Mouse (Mus musculus) lung, postnatal 25 days (tissue): ENCODE data around the gene Hpdl.
"Not testable (repeated sequence)": the region's sequence is repeated elsewhere in the genome, so short reads cannot be mapped to it uniquely, and the experiment has no call there.

Experiments
- DNase-seq: peaks from one replicate; pipeline ENCODE4 v3.0.0; 2022; ENCODE audit warnings: low spot score

Hpdl gene

DNA sequence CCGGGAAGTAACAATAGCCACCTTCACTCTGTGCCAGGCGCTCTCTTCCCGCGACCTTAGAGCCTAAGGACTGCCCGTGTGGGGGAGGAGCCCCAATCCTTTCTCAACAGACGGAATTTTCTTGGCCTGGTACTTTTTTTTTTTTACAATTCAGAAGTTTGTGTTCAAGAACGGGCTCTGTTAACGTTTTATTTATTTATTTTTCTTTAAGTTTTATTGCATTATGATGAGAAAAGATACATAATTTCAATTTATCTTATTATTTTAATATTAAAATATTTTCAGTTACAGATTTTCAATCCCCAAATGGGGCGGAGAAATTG is at the start of gene Hpdl:
TSS of gene Hpdl (minus strand) at position 14 of the 323 bp plus-strand sequence.
- no peak for DNase-seq

- no peak for DNase-seq
Observed at GRCm38 (mm10) chr4:116869898-116870297, 48.4 kb upstream of the Hpdl start.

GRCm38 (mm10) chr4:116862023-116862422 is 40.5 kb upstream of the Hpdl start:
- no peak for DNase-seq

- no peak for DNase-seq
Observed at GRCm38 (mm10) chr4:116859711-116860110, 38.2 kb upstream of the Hpdl start.

DNA sequence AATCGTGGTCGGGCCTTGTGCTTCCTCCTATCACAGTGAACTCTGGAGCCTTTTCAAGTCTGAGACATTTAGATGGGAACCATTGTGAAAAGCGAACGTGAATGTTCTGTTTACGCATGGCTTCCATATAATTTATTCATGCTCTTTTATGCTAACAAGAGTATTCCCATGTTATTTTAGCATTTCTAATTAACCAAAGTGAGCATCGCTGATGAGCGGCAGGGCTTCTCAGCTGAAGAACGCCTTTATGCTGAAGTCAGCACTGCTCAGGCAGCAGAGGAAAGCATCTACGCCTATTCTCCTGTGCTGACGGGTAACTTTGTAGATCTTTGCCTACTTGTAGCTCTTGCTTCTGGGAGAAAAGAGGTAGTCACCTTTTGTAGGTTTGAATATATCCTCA is 35.7 kb upstream of the Hpdl start:
- DNase-seq, result no peak

GRCm38 (mm10) chr4:116854286-116854685 is 32.8 kb upstream of the Hpdl start:
- no peak for DNase-seq

- DNase-seq, result no peak
Observed at GRCm38 (mm10) chr4:116849901-116850300, 28.4 kb upstream of the Hpdl start.

GRCm38 (mm10) chr4:116844324-116844723 is 22.8 kb upstream of the Hpdl start:
- DNase-seq, result no peak

GRCm38 (mm10) chr4:116840841-116841240 is 19.3 kb upstream of the Hpdl start:
- no peak for DNase-seq

DNA sequence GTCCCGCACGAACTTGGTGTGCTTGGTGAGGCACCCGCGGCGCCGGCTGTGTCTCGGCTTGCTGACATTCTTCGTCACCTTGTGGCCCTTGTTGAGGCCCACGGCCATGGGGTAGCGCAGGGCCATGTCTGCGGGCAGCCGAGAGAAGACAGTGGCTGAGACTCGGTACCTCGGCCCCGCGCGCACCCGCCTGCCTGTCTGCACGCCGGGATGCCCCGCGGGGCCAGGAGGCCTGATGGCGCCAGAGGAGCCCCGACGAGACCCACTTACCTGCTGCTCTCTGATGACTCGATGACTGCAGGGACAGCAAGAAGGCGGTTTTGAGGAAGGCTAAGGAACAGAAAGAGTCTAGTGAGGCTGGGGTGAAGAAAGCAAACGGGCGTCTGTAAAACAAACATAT is 18.6 kb upstream of the Hpdl start:
- not testable (repeated sequence) for DNase-seq

DNA sequence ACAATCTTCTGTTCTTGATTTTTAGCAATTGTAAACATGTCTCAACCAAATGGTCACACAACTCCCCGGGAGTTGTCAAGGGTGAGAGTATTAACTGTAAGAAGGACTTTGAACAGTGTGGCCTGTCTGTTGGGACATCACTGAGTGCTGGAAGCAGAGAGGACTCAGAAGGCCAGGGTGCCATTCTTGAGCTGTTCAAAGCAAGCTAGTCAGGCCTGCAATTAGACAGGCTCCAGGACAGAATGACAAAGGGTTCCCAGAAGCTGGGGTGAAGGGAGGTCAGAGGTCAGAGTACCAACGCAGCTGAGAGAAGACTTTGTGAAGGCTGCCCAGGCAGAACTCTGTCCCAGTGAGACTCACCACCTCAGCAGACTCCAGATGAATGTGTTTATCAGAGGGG is 17.5 kb upstream of the Hpdl start:
- DNase-seq, result no peak

DNA sequence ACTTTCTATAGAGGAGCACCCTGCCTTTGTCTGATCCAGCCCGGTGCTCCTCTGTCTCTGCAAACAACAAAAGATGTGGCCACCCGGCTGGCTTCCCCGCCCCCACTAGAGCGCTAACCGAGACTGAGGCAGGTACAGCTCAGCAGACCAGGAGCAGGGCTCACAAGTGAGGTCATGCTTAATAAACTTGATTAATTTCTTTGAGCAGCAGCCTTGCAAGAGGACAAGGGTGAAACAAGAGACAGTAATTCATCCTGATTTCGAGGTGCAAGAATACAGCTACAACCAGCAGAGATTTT is 8.5 kb upstream of the Hpdl start:
- no peak for DNase-seq

DNA sequence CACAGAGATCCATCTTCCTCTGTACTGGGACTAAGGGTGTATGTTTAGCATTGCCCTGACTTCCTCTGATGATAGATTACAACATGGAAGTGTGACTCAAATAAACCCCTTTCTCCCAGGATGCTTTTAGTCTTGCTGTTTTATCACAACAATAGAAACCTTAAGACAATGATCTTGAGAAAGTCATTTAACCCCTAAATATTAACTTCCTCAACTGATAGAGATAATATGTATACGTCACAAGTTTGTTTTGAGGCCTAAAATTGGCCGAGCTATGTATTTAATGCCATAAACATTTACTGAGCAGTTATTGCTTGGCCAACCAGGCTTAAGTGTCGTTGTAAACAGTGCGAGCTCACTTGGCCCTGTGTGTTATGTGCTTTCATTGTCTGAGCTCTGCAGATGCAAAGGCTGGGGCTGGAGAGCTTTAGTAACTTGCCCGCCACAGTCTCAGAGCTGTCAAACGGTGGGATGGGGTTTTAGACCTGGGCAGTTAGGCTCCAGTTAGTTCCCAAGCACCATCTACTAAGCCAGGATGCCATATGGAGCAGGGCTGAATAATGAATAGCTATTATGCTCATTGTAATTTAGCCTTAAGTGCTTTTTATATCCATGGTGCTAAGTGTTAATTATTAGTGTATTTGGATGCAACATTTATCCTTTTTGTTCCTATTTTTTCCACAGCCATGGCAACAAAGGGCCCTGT is 8.0 kb upstream of the Hpdl start:
- DNase-seq, result peak; percentile 47

GRCm38 (mm10) chr4:116827819-116828218 is 6.3 kb upstream of the Hpdl start:
- DNase-seq, result peak; percentile 74

GRCm38 (mm10) chr4:116824541-116825004 is 3.1 kb upstream of the Hpdl start:
- DNase-seq, result peak; percentile 69

GRCm38 (mm10) chr4:116820902-116821693 is 409 bp downstream of the Hpdl start:
- DNase-seq, result peak; percentile 81

DNA sequence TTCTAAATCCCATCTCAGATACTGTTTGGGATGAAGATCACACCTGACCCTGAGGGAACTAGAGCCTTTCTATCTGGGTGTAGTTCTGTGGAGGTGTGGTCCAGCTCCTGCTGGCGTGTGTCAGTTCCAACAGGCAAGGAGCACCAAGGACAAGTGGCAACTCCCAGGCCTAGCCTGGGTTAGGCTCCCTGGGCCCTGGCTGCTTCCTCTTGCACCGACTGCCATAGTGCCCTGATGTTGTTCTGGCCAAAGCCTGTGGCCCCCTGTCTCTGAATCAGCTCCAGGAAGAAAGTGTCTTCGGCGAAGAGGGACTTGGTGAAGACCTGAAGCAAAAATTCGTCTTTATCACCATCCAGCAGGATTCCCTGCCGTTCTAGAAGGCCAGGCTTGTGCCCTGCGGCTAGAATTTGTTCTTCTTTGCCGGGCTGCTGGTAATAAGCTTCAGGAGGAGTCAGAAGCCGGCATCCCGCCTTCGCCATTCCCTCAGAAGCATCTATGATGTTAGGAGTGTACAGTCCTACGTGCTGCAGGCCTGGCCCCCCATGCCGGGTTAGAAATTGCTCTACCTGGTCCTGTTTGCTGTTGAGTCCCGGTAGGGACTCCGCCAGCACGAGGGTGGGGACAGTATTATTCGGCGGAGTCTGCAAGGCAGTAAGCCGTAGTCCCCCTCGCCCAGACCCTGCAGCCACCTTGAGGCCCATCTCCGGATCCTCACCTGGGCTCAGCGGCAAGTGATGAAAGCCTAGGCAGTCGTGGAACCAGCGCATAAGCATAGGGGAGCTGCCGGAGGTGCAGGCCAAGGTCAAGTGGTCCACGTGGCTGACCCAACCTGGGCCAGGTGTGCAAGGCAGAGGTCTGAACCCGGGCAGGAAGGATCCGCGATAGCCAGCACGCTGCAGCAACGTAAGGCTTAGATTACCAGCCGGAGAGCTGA is 1.3 kb downstream of the Hpdl start:
- no peak for DNase-seq

DNA sequence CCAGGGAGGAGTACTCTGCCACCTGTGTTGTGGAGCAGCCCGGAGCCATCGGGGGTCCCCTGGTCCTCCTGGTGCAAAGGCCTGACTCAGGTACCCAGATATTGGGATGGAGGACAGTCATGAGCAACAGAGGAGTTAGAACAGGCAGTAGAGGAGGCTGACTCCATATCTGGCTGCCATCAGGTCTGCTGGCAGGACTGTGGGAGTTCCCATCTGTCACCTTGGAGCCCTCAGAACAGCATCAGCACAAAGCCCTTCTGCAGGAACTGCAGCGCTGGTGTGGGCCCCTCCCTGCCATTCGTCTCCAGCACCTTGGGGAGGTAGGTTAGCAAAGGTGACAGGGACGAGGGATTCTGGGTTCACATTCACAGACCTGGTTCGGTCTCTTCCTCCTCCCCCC is 4.0 kb downstream of the Hpdl start:
- DNase-seq, result no peak

DNA sequence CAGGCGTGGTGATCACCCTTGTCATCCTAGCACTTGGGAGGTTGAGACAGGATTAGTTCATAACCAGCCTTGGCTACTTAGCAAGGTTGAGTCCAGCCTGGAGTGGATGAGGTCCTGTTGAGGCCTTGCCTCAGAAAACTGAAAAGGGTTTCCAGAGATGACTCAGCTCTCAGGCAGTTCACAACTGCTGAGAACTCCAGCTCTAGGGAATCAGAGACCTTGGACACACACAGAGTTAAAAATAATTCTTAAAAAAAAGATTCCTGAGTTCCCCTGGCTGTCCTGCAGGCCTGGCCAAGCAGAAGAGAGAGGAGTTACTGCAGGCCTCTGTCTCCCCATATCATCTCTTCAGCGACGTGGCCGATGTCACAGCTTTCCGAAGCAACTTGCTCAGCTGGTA is 6.2 kb downstream of the Hpdl start:
- DNase-seq, result no peak

GRCm38 (mm10) chr4:116811012-116811411 is 10.5 kb downstream of the Hpdl start:
- no peak for DNase-seq

- peak; percentile 97 for DNase-seq
Observed at GRCm38 (mm10) chr4:116807197-116808129, 14.0 kb downstream of the Hpdl start, which contains the start of the genes Toe1 and Mutyh. Toe1 (minus strand) TSS chr4:116807640. Mutyh (plus strand) TSS chr4:116807723.
